Mouse (Mus musculus): ENCODE data around the gene Zcchc7. TPM values are rescaled to one million over a fixed set of nuclear protein-coding genes. Genes with fewer than 3 reads are reported as not detected.
"Not testable (repeated sequence)": the region's sequence is repeated elsewhere in the genome, so short reads cannot be mapped to it uniquely, and the experiment has no call there.

Gene Zcchc7
- polyA plus RNA-seq, 1 experiment, result 43.4 TPM

GRCm38 (mm10) chr4:44943480-44943879 lies 187.8 kb downstream of the Zcchc7 start:
- no peak for TF ChIP-seq POLR2A (IDR thresholded peaks at IDR 0.05; ENCODE audit: borderline replicate concordance, control insufficient read depth, low read depth, low read length)
- TF ChIP-seq CTCF (IDR thresholded peaks at IDR 0.05; ENCODE audit: control insufficient read depth, insufficient read depth, low read length), result no peak
- 78% methylated on average over 6 of the region's 6 CpGs for WGBS
- Histone ChIP-seq H3K27ac (ENCODE audit: control insufficient read depth, insufficient read depth, low read depth, low read length, poor library complexity) (peak overlapping the region; percentile 34), H3K4me1 (ENCODE audit: control insufficient read depth, insufficient read depth, low read length) (peaks cover 9% of the 10 kb centered on the region), H3K4me3 (replicated peaks; ENCODE audit: control insufficient read depth, low read depth, low read length) (no peak overlapping the region)

- WGBS, result 28% methylated on average over 10 of the region's 10 CpGs
- peak overlapping the region; percentile 56 for H3K27ac ChIP-seq (ENCODE audit: control insufficient read depth, insufficient read depth, low read depth, low read length, poor library complexity)
- no peak for TF ChIP-seq POLR2A (IDR thresholded peaks at IDR 0.05; ENCODE audit: borderline replicate concordance, control insufficient read depth, low read depth, low read length)
- no peak for TF ChIP-seq CTCF (IDR thresholded peaks at IDR 0.05; ENCODE audit: control insufficient read depth, insufficient read depth, low read length)
- H3K4me1 ChIP-seq (ENCODE audit: control insufficient read depth, insufficient read depth, low read length), result peaks cover 9% of the 10 kb centered on the region
- no peak overlapping the region for H3K4me3 ChIP-seq (replicated peaks; ENCODE audit: control insufficient read depth, low read depth, low read length)
Observed at GRCm38 (mm10) chr4:44944426-44945075, 188.9 kb downstream of the Zcchc7 start.

DNA sequence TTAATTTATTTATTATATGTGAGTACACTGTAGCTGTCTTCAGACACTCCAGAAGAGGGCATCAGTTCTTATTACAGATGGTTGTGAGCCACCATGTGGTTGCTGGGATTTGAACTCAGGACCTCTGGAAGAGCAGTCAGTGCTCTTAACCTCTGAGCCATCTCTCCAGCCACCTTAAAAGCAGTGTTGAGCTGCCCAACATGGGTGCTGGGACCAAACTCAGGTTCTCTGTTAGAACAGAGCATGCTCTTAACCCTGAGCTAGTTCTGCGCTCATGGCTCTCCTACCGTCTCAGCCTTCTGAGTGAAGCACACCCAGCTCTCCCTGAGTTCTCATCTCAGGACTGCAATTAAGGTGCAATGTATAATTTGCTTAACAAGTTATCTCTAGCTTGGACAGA lies 190.4 kb downstream of the Zcchc7 start:
- H3K4me3 ChIP-seq (replicated peaks; ENCODE audit: control insufficient read depth, low read depth, low read length); H3K27ac ChIP-seq (ENCODE audit: control insufficient read depth, insufficient read depth, low read depth, low read length, poor library complexity); H3K4me1 ChIP-seq (ENCODE audit: control insufficient read depth, insufficient read depth, low read length): not testable (repeated sequence)
- 88% methylated on average over 2 of the region's 2 CpGs for WGBS

GRCm38 (mm10) chr4:44947464-44947863 lies 191.8 kb downstream of the Zcchc7 start:
- Histone ChIP-seq H3K27ac (ENCODE audit: control insufficient read depth, insufficient read depth, low read depth, low read length, poor library complexity) (no peak overlapping the region), H3K4me3 (replicated peaks; ENCODE audit: control insufficient read depth, low read depth, low read length) (no peak overlapping the region), H3K4me1 (ENCODE audit: control insufficient read depth, insufficient read depth, low read length) (peaks cover 2% of the 10 kb centered on the region)
- 86% methylated on average over 5 of the region's 5 CpGs for WGBS
- TF ChIP-seq POLR2A (IDR thresholded peaks at IDR 0.05; ENCODE audit: borderline replicate concordance, control insufficient read depth, low read depth, low read length), result no peak
- TF ChIP-seq CTCF (IDR thresholded peaks at IDR 0.05; ENCODE audit: control insufficient read depth, insufficient read depth, low read length), result no peak

DNA sequence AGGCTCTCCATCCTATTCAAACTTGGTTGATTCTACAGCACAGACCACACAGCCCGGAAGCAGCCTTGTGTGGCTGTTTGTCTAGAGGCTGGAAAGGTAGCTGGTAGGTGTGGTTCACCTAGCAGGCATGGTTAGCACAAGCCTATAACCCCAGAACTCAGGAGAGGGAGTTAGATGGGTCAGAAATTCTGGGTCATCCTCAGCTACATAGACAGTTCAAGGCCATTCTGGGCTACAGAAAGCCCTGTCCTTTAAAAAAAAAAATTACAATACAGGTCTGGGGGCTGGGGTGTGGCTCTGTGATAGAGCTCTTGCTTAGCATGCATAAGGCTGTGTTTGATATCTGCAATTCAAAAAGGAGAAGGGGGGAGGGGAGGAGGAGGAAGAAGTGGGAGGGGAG lies 192.6 kb downstream of the Zcchc7 start:
- no peak overlapping the region for H3K27ac ChIP-seq (ENCODE audit: control insufficient read depth, insufficient read depth, low read depth, low read length, poor library complexity)
- H3K4me3 ChIP-seq (replicated peaks; ENCODE audit: control insufficient read depth, low read depth, low read length), result no peak overlapping the region
- H3K4me1 ChIP-seq (ENCODE audit: control insufficient read depth, insufficient read depth, low read length), result no peaks in the 10 kb centered on the region; the same call in 1 of the 2 replicates
- TF ChIP-seq CTCF (IDR thresholded peaks at IDR 0.05; ENCODE audit: control insufficient read depth, insufficient read depth, low read length), result no peak
- TF ChIP-seq POLR2A (IDR thresholded peaks at IDR 0.05; ENCODE audit: borderline replicate concordance, control insufficient read depth, low read depth, low read length), result no peak
- WGBS, result 88% methylated on average over 1 of the region's 1 CpGs

GRCm38 (mm10) chr4:44953041-44953440 lies 197.4 kb downstream of the Zcchc7 start:
- Histone ChIP-seq H3K27ac (ENCODE audit: control insufficient read depth, insufficient read depth, low read depth, low read length, poor library complexity) (no peak overlapping the region), H3K4me3 (replicated peaks; ENCODE audit: control insufficient read depth, low read depth, low read length) (no peak overlapping the region), H3K4me1 (ENCODE audit: control insufficient read depth, insufficient read depth, low read length) (no peaks in the 10 kb centered on the region)
- no peak for TF ChIP-seq CTCF (IDR thresholded peaks at IDR 0.05; ENCODE audit: control insufficient read depth, insufficient read depth, low read length)
- TF ChIP-seq POLR2A (IDR thresholded peaks at IDR 0.05; ENCODE audit: borderline replicate concordance, control insufficient read depth, low read depth, low read length), result no peak
- WGBS, result 87% methylated on average over 9 of the region's 9 CpGs

DNA sequence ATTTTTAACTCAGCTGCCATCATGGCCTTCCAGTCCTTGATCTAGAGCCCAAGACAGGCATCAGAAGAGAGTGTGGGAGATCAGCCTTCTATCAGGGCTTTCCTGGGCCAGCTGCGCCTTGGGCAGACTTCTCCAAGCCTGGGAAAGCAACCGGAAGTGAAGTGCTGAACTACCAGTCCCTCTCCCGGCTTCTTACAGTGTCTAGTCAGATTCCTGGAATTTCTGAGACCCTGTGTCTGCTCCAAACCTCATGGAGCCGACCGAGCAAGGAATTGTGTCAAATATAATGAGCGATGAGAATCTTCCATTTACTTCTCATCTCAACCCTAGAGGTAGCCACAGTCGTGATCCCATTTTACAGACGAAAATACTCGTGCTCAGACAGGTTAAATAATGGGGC lies 203.1 kb downstream of the Zcchc7 start:
- 87% methylated on average over 9 of the region's 9 CpGs for WGBS
- H3K4me3 ChIP-seq (replicated peaks; ENCODE audit: control insufficient read depth, low read depth, low read length), result no peak overlapping the region
- H3K27ac ChIP-seq (ENCODE audit: control insufficient read depth, insufficient read depth, low read depth, low read length, poor library complexity), result no peak overlapping the region
- TF ChIP-seq POLR2A (IDR thresholded peaks at IDR 0.05; ENCODE audit: borderline replicate concordance, control insufficient read depth, low read depth, low read length) (no peak), CTCF (IDR thresholded peaks at IDR 0.05; ENCODE audit: control insufficient read depth, insufficient read depth, low read length) (no peak)
- H3K4me1 ChIP-seq (ENCODE audit: control insufficient read depth, insufficient read depth, low read length), result no peaks in the 10 kb centered on the region; the same call in 1 of the 2 replicates

GRCm38 (mm10) chr4:44959220-44959619 lies 203.5 kb downstream of the Zcchc7 start:
- TF ChIP-seq POLR2A (IDR thresholded peaks at IDR 0.05; ENCODE audit: borderline replicate concordance, control insufficient read depth, low read depth, low read length), result no peak
- no peak for TF ChIP-seq CTCF (IDR thresholded peaks at IDR 0.05; ENCODE audit: control insufficient read depth, insufficient read depth, low read length)
- H3K4me1 ChIP-seq (ENCODE audit: control insufficient read depth, insufficient read depth, low read length), result no peaks in the 10 kb centered on the region; the same call in 1 of the 2 replicates
- H3K4me3 ChIP-seq (replicated peaks; ENCODE audit: control insufficient read depth, low read depth, low read length), result no peak overlapping the region
- WGBS, result 92% methylated on average over 13 of the region's 13 CpGs
- no peak overlapping the region for H3K27ac ChIP-seq (ENCODE audit: control insufficient read depth, insufficient read depth, low read depth, low read length, poor library complexity)

DNA sequence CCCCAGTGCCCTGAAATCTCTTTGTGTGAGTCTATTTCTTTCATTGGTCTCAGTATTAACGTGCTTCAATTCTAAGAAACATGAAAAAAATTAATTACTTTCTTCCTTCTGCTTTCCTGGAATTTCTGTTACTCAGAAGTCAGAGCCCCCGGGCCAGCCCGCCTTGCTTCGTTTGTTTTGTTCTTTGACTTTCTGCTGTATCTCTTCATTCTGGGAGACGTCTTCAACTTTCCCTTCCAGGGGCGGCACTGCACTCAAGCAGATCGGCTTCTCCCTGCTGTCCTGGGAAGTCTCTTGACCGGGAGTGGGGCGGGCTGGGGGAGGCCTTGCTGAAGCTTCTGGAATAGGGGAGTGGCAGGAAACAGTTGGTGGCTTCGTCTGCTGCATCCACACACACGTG lies 207.5 kb downstream of the Zcchc7 start:
- Histone ChIP-seq H3K4me1 (ENCODE audit: control insufficient read depth, insufficient read depth, low read length) (peaks cover 3% of the 10 kb centered on the region), H3K4me3 (replicated peaks; ENCODE audit: control insufficient read depth, low read depth, low read length) (no peak overlapping the region), H3K27ac (ENCODE audit: control insufficient read depth, insufficient read depth, low read depth, low read length, poor library complexity) (no peak overlapping the region)
- 14% methylated on average over 11 of the region's 11 CpGs for WGBS
- TF ChIP-seq CTCF (IDR thresholded peaks at IDR 0.05; ENCODE audit: control insufficient read depth, insufficient read depth, low read length) (no peak), POLR2A (IDR thresholded peaks at IDR 0.05; ENCODE audit: borderline replicate concordance, control insufficient read depth, low read depth, low read length) (no peak)

Measured in bone marrow, adult 2 months (tissue).